Mouse (Mus musculus): Measurements from ENCODE around the gene Fam213b.

DNA sequence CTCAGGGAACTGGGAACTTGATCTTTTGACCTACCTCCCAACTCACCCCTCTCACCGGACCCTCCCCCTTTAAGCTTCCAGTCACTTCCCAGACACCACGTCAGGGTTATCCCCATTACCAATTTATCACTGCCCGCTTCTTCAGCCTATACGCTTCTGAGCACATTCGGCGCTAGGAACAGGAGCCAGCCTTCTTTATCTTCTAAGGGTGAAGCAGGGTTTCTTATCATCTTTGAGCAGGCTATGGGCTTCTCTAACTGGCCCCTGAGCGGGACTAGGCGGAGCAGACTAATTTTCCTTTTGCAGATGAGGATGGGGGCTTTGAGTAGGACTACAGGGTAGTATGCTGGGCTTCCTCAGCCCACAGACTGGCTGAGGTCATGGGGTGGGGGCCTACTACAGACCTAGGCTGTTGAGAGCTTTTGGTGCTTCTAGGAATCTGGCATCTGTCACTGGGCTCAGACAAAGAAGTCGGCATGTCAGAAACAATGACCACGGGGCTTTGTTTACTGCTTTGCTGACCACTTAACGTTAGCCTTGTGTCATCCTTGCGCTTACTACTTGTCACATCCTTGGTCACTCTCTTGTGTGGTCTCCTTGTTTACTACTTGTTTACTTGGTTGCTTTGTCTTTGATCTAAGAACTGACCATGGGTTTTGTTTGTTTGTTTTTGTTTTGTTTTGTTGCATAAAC is 29.6 kb upstream of the Fam213b start, which contains the start of gene Tnfrsf14:
- TF ChIP-seq POLR2A (IDR thresholded peaks at IDR 0.05; ENCODE audit: low read depth, low read length) = no peak
- no peak for TF ChIP-seq CTCF (conservative IDR thresholded peaks at IDR 0.05; ENCODE audit: insufficient read depth, insufficient read length, low read depth, low read length)

Measured in kidney, adult 2 months (tissue).